Mouse (Mus musculus) MEL (cell line): ENCODE results near the gene Anapc11.

Experiments used
- BHLHE40 ChIP-seq: IDR thresholded peaks from 2 replicates; pipeline ENCODE4 v1.6.1; 2012; ENCODE audit warnings: low read depth, mild to moderate bottlenecking, inconsistent platforms, low read length, improper control_type of control experiment, borderline replicate concordance
- CTCF ChIP-seq, 3 experiments: IDR thresholded peaks in 2 of 3; conservative IDR thresholded peaks in 1 of 3; 2 replicates each; pipeline ENCODE4 v1.5.1; 2011 to 2012; ENCODE audit warnings: low read length in 3 of 3, low read depth in 2 of 3, mild to moderate bottlenecking in 2 of 3, improper control_type of control experiment in 1 of 3, inconsistent platforms in 1 of 3, mixed read lengths in 1 of 3, moderate library complexity in 1 of 3; ENCODE audit not compliant: control insufficient read depth in 1 of 3, insufficient read depth in 1 of 3, poor library complexity in 1 of 3, severe bottlenecking in 1 of 3
- ELF1 ChIP-seq: IDR thresholded peaks from 2 replicates; pipeline ENCODE4 v1.6.1; 2014; ENCODE audit warnings: low read depth, mild to moderate bottlenecking, inconsistent platforms, low read length, improper control_type of control experiment, moderate library complexity
- EP300 ChIP-seq, 2 experiments: IDR thresholded peaks; 2 replicates each; pipeline ENCODE4 v1.6.1; 2011; ENCODE audit warnings: improper control_type of control experiment in 2 of 2, low read length in 2 of 2, low read depth in 1 of 2, mild to moderate bottlenecking in 1 of 2
- GABPA ChIP-seq: IDR thresholded peaks from 2 replicates; pipeline ENCODE4 v1.6.1; 2012; ENCODE audit warnings: low read depth, mild to moderate bottlenecking, inconsistent platforms, low read length, improper control_type of control experiment, moderate library complexity
- JUND ChIP-seq: IDR thresholded peaks from 2 replicates; pipeline ENCODE4 v1.6.1; 2011; ENCODE audit warnings: low read depth, mild to moderate bottlenecking, improper control_type of control experiment, low read length
- KAT2A ChIP-seq: conservative IDR thresholded peaks from 2 replicates; pipeline ENCODE4 v1.6.1; 2012; ENCODE audit warnings: low read depth, low read length, improper control_type of control experiment, inconsistent platforms
- MAFK ChIP-seq: IDR thresholded peaks from 2 replicates; pipeline ENCODE4 v1.6.1; 2011; ENCODE audit warnings: low read depth, mild to moderate bottlenecking, low read length, improper control_type of control experiment, borderline replicate concordance
- MAX ChIP-seq: IDR thresholded peaks from 2 replicates; pipeline ENCODE4 v1.6.1; 2011; ENCODE audit warnings: low read length, improper control_type of control experiment
- MXI1 ChIP-seq: IDR thresholded peaks from 2 replicates; pipeline ENCODE4 v1.6.1; 2011; ENCODE audit warnings: mild to moderate bottlenecking, low read depth, low read length, improper control_type of control experiment
- POLR2A ChIP-seq, 2 experiments: IDR thresholded peaks; 2 replicates each; pipeline ENCODE4 v1.6.1; 2011 to 2012; ENCODE audit warnings: low read length in 2 of 2, mild to moderate bottlenecking in 2 of 2, control low read depth in 1 of 2, improper control_type of control experiment in 1 of 2, low read depth in 1 of 2, moderate library complexity in 1 of 2; ENCODE audit not compliant: control insufficient read depth in 1 of 2, insufficient read depth in 1 of 2, poor library complexity in 1 of 2
- TAL1 ChIP-seq: IDR thresholded peaks from 2 replicates; pipeline ENCODE4 v1.6.1; 2012; ENCODE audit warnings: mild to moderate bottlenecking, inconsistent platforms, low read length, moderate library complexity, mixed read lengths
- USF2 ChIP-seq, 2 experiments: IDR thresholded peaks; 2 replicates each; pipeline ENCODE4 v1.6.1; 2011 to 2012; ENCODE audit warnings: improper control_type of control experiment in 2 of 2, low read length in 2 of 2, borderline replicate concordance in 1 of 2, inconsistent platforms in 1 of 2, low read depth in 1 of 2, mild to moderate bottlenecking in 1 of 2; ENCODE audit not compliant: insufficient read depth in 1 of 2

- TF ChIP-seq CTCF (IDR thresholded peaks at IDR 0.05 in 2 of 3, conservative IDR thresholded peaks at IDR 0.05 in 1 of 3; ENCODE audit: control insufficient read depth in 1 of 3, insufficient read depth in 1 of 3, low read depth in 2 of 3, low read length in 3 of 3, poor library complexity in 1 of 3, severe bottlenecking in 1 of 3) = peak in 2 of 3 experiments; percentile 4 to 26; a peak in 3 of 6 replicates
- TF ChIP-seq TAL1 = no peak
- no peak for TF ChIP-seq JUND
- TF ChIP-seq POLR2A (IDR thresholded peaks at IDR 0.05; ENCODE audit: control insufficient read depth in 1 of 2, insufficient read depth in 1 of 2, low read depth in 1 of 2, low read length in 2 of 2, poor library complexity in 1 of 2) = peak in 1 of 2 experiments; percentile 80; a peak in 2 of 4 replicates
- TF ChIP-seq ELF1 = no peak
- TF ChIP-seq MAFK = peak; percentile 93
- TF ChIP-seq BHLHE40 = no peak; the same call in 1 of the 2 replicates
- TF ChIP-seq EP300 (IDR thresholded peaks at IDR 0.05; ENCODE audit: low read depth in 1 of 2, low read length in 2 of 2) = peak in 1 of 2 experiments; percentile 15; a peak in 1 of 4 replicates
- TF ChIP-seq MAX = peak; percentile 77
- TF ChIP-seq MXI1 = peak; percentile 84; the same call in 1 of the 2 replicates
- no peak for TF ChIP-seq USF2 (IDR thresholded peaks at IDR 0.05; ENCODE audit: borderline replicate concordance in 1 of 2, insufficient read depth in 1 of 2, low read depth in 1 of 2, low read length in 2 of 2)
- no peak for TF ChIP-seq KAT2A
- peak; percentile 78; the same call in 1 of the 2 replicates for TF ChIP-seq GABPA
These were observed 34.6 kb downstream of the Anapc11 start for GRCm38 (mm10) chr11:120632559-120633519.
